In the genomic region with DNA sequence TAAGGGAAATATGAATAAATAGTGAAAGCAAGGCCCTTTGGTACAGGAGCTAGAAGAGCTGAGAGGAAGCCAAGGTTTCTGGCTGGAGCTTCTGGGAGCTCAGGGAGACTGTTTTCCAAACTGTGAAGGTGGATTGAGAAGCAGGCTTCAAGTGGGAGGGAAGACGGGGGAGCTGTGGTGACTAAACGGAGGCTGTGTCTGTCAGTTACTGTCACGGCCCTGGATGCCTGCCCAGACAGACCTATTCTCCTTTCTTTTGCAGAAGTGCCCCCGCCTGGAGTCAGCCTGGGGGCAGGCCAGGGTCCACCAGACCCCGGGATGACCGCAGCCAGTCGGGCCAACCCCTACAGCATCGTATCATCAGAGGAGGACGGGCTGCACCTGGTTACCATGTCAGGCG, we compare ENCODE assay signal across 14 mouse cellular contexts. TPM values are rescaled to one million over a fixed set of nuclear protein-coding genes. Genes with fewer than 3 reads are reported as not detected.
DNase-seq lines count a peak whose midpoint lies in the region; ATAC-seq lines count a peak whose summit lies in the region.
"Had no signal": no experiment of that assay in that cellular context is flagged by ENCODE, and none has a peak within 500 bp of the region (broad histone marks: within the 10 kb centered on the region; RNA-seq: fewer than 3 reads in every experiment).

No protein-coding gene starts in this region.

- peak overlapping the region; percentile 55; the same call in 1 of the 2 replicates for H3K9ac ChIP-seq in liver, embryonic 13.5 days
- no peak overlapping the region for H3K9ac ChIP-seq in liver, embryonic 11.5 days (ENCODE audit: low read depth, low read length)
- H3K9ac ChIP-seq: hindbrain, embryonic 14.5 days; midbrain, embryonic 12.5 days; stomach, embryonic 15.5 days had no signal

- peak overlapping the region; percentile 51; the same call in 1 of the 2 replicates for H3K27ac ChIP-seq in liver, embryonic 13.5 days
- no peak overlapping the region for H3K27ac ChIP-seq in liver, embryonic 11.5 days (ENCODE audit: low read depth, low read length)
- H3K27ac ChIP-seq: hindbrain, embryonic 14.5 days; midbrain, embryonic 12.5 days; stomach, embryonic 15.5 days had no signal

- no peaks in the 10 kb centered on the region for H3K36me3 ChIP-seq in liver, embryonic 13.5 days
- no peaks in the 10 kb centered on the region for H3K36me3 ChIP-seq in liver, embryonic 11.5 days (ENCODE audit: control insufficient read depth, insufficient read depth, low read length)
- H3K36me3 ChIP-seq: midbrain, embryonic 12.5 days; stomach, embryonic 15.5 days had no signal

- no peaks in the 10 kb centered on the region for H3K9me3 ChIP-seq in liver, embryonic 13.5 days (replicated peaks)
- H3K9me3 ChIP-seq in liver, embryonic 11.5 days (ENCODE audit: control insufficient read depth, low read length): no peaks in the 10 kb centered on the region
- H3K9me3 ChIP-seq: midbrain, embryonic 12.5 days; stomach, embryonic 15.5 days had no signal

- H3K4me1 ChIP-seq in liver, embryonic 13.5 days (replicated peaks): peaks cover 67% of the 10 kb centered on the region
- H3K4me1 ChIP-seq in liver, embryonic 11.5 days (replicated peaks; ENCODE audit: control insufficient read depth, insufficient read depth, low read length): peaks cover 3% of the 10 kb centered on the region; the same call in 1 of the 2 replicates
- H3K4me1 ChIP-seq: stomach, embryonic 15.5 days had no signal

- WGBS in liver, embryonic 13.5 days (ENCODE audit: insufficient replicate concordance): 75% methylated on average over 10 of the region's 10 CpGs
- WGBS in liver, embryonic 11.5 days: 78% methylated on average over 10 of the region's 10 CpGs

- peaks cover 8% of the 10 kb centered on the region; the same call in 1 of the 2 replicates for H3K27me3 ChIP-seq in liver, embryonic 13.5 days
- no peaks in the 10 kb centered on the region for H3K27me3 ChIP-seq in liver, embryonic 11.5 days (replicated peaks; ENCODE audit: control insufficient read depth, insufficient read depth, low read length)
- H3K27me3 ChIP-seq: midbrain, embryonic 12.5 days; stomach, embryonic 15.5 days had no signal

- peak; percentile 67 for DNase-seq in cerebellum, adult 11-12 months
- no peak for DNase-seq in cerebellum, adult 8-10 months
- DNase-seq in liver, embryonic 13.5 days: no peak
- DNase-seq in liver, embryonic 11.5 days (ENCODE audit: low spot score): no peak
- DNase-seq in layer of hippocampus, postnatal 36 days: peak; percentile 12 to 22
- DNase-seq in right cerebral cortex, postnatal 36 days (ENCODE audit: low spot score in 2 of 2): peak; percentile 75 to 80
- DNase-seq in retina, postnatal 1 day: no peak
- DNase-seq in urinary bladder, postnatal 25 days (ENCODE audit: low spot score): no peak
- DNase-seq: kidney, postnatal 14 days; lung, adult 18-20 months had no signal

- H3K4me2 ChIP-seq in liver, embryonic 13.5 days: no peak overlapping the region
- H3K4me2 ChIP-seq in liver, embryonic 11.5 days: no peak overlapping the region
- H3K4me2 ChIP-seq: hindbrain, embryonic 14.5 days; midbrain, embryonic 12.5 days; stomach, embryonic 15.5 days had no signal

- no peak overlapping the region for H3K4me3 ChIP-seq in liver, embryonic 13.5 days (replicated peaks)
- no peak overlapping the region for H3K4me3 ChIP-seq in liver, embryonic 11.5 days (ENCODE audit: low read depth, low read length)
- H3K4me3 ChIP-seq: midbrain, embryonic 12.5 days; stomach, embryonic 15.5 days had no signal

- ATAC-seq in liver, embryonic 13.5 days (ENCODE audit: low read depth): no peak
- ATAC-seq in liver, embryonic 11.5 days (replicated peaks; ENCODE audit: low FRiP score): no peak

RNA-seq across cellular contexts. Expression of gene Kcnj12, which starts 46.5 kb away (rescaled TPM):
- polyA plus RNA-seq in liver, embryonic 13.5 days (2015; fragmentation: Nextera tagmentation; extraction: Ambion mirVana): 0.10 TPM in 1 of 2 replicates, not detected in the other
- not detected in 2 replicates for polyA plus RNA-seq in liver, embryonic 11.5 days (2014; fragmentation: Nextera tagmentation; extraction: Ambion mirVana)
- total RNA-seq in layer of hippocampus, postnatal 36 days (2021): 1 to 10 TPM; 6.0 to 6.9 TPM
- total RNA-seq: neutrophil, adult 5-6 weeks had no signal

RNA-seq across cellular contexts. Expression of gene Tnfrsf13b, which starts 57.7 kb away (rescaled TPM):
- polyA plus RNA-seq in liver, embryonic 13.5 days (2015; fragmentation: Nextera tagmentation; extraction: Ambion mirVana): 2.9 and 3.3 TPM in 2 replicates
- 5.9 and 6.2 TPM in 2 replicates for polyA plus RNA-seq in liver, embryonic 11.5 days (2014; fragmentation: Nextera tagmentation; extraction: Ambion mirVana)
- total RNA-seq in layer of hippocampus, postnatal 36 days (2021): 1 to 10 TPM; 1.1 to 1.4 TPM

Comparison
In these comparisons a context has a peak if more than half of its experiments do, and no peak if none do; other contexts are left out.
1. DNase-seq: peak in cerebellum, adult 11-12 months (single experiment), layer of hippocampus, postnatal 36 days (2 of 2) and right cerebral cortex, postnatal 36 days (2 of 2); none in cerebellum, adult 8-10 months (single experiment), liver, embryonic 13.5 days (single experiment), liver, embryonic 11.5 days (single experiment), retina, postnatal 1 day (single experiment) and urinary bladder, postnatal 25 days (single experiment).